Mouse (Mus musculus) hindbrain, embryonic 16.5 days (tissue): ENCODE measurements around the gene Smyd2. TPM values are rescaled to one million over a fixed set of nuclear protein-coding genes. Genes with fewer than 3 reads are reported as not detected.
A peak's percentile ranks its signal among the peaks of the same experiment; 100 is the strongest.

Experiments
- ATAC-seq: fragments of 200-750 bp; cut with Nextera tagmentation; 2 replicates; pipeline ENCODE4 v1.8.0; 2017; ENCODE audit warnings: moderate TSS enrichment, moderate library complexity
- H3K27ac ChIP-seq: fragments of 300-500 bp; sonication (generic); 2 replicates; pipeline ENCODE4 v1.5.1; 2014; ENCODE audit warnings: low read depth, mild to moderate bottlenecking, control low read depth, low read length, moderate library complexity
- H3K27me3 ChIP-seq: fragments of 300-500 bp; sonication (generic); replicated peaks from 2 replicates; pipeline ENCODE4 v1.6.1; 2014; ENCODE audit warnings: low read length; ENCODE audit not compliant: control insufficient read depth, insufficient read depth
- H3K36me3 ChIP-seq: fragments of 300-500 bp; sonication (generic); 2 replicates; pipeline ENCODE4 v1.6.1; 2014; ENCODE audit warnings: mild to moderate bottlenecking, low read length, moderate library complexity, mixed read lengths; ENCODE audit not compliant: control insufficient read depth, insufficient read depth
- H3K4me1 ChIP-seq: fragments of 300-500 bp; sonication (generic); 2 replicates; pipeline ENCODE4 v1.6.1; 2014; ENCODE audit warnings: low read depth, low read length; ENCODE audit not compliant: control insufficient read depth, insufficient read depth
- H3K4me2 ChIP-seq: fragments of 300-500 bp; sonication (generic); 2 replicates; pipeline ENCODE4 v1.6.1; 2014; ENCODE audit warnings: mild to moderate bottlenecking, low read length, control low read depth, moderate library complexity
- H3K4me3 ChIP-seq: fragments of 300-500 bp; sonication (generic); 2 replicates; pipeline ENCODE4 v1.5.1; 2014; ENCODE audit warnings: mild to moderate bottlenecking, low read length, control low read depth, moderate library complexity
- H3K9ac ChIP-seq: fragments of 300-500 bp; sonication (generic); 2 replicates; pipeline ENCODE4 v1.6.1; 2014; ENCODE audit warnings: low read depth, mild to moderate bottlenecking, control low read depth, low read length, moderate library complexity
- H3K9me3 ChIP-seq: fragments of 300-500 bp; sonication (generic); 2 replicates; pipeline ENCODE4 v1.6.1; 2014; ENCODE audit warnings: mild to moderate bottlenecking, low read length, moderate library complexity; ENCODE audit not compliant: control insufficient read depth
- WGBS: fragments of 180-500 bp; shearing (Covaris S2); extraction: QIAGEN DNeasy Blood & Tissue Kit; methylation state at CpG from one replicate; pipeline ENCODE4 v1.1.7; 2014; 5-methylcytosine and 5-hydroxymethylcytosine counted together
- polyA plus RNA-seq: library from polyadenylated mRNA; unstranded; fragments of >200 nt; fragmentation: Nextera tagmentation; extraction: Ambion mirVana; gene quantifications from 2 replicates; pipeline ENCODE4 v1.2.1, GENCODE M21; 2015

The Smyd2 gene
- polyA plus RNA-seq, 1 experiment from 2014 or later = 87.8 TPM

- Histone ChIP-seq H3K9ac (no peak overlapping the region), H3K4me3 (no peak overlapping the region), H3K9me3 (no peaks in the 10 kb centered on the region), H3K27ac (no peak overlapping the region), H3K4me1 (no peaks in the 10 kb centered on the region), H3K4me2 (no peak overlapping the region), H3K36me3 (no peaks in the 10 kb centered on the region), H3K27me3 (no peaks in the 10 kb centered on the region)
- no peak for ATAC-seq
- WGBS = 85% methylated on average over 10 of the region's 10 CpGs
Measured at GRCm38 (mm10) chr1:189936436-189937105, 14.4 kb upstream of the Smyd2 start.

DNA sequence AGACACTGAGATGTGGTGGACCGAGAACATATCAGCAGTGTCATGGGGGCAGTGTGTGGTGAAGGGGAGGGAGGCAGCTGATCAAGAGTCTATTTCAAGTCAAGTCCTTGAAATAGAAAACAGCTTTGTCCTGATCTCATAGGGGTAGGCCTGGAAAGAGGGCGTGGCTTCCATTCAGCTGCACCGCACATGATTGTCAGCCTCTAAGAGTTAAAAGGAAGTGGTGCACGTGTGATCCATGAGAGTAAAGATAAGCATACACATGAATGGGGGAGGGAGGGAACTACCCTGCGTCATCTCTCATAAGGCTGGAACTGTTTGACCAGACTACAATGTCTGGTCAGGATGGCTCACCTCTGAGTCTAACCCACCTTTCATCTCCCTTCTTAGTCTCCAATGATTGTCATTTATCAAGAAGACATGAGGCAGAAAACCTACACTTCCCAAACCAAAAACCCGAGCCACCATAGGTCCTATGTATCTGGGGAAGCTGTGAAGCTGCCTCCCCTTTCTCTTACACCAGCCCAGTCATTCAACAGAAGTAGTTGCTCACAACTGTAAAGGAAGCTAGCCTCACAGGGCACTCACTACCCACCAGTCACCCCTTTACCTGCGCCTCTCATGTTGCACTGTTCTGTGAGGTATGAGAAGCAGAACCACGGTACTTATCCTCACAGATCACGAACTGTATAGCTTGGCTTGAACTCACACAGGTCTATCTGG is 11.5 kb upstream of the Smyd2 start:
- Histone ChIP-seq H3K9ac (no peak overlapping the region), H3K4me3 (no peak overlapping the region), H3K4me1 (no peaks in the 10 kb centered on the region), H3K4me2 (no peak overlapping the region), H3K9me3 (no peaks in the 10 kb centered on the region), H3K36me3 (no peaks in the 10 kb centered on the region), H3K27ac (no peak overlapping the region), H3K27me3 (no peaks in the 10 kb centered on the region)
- 75% methylated on average over 9 of the region's 9 CpGs for WGBS
- ATAC-seq = no peak

DNA sequence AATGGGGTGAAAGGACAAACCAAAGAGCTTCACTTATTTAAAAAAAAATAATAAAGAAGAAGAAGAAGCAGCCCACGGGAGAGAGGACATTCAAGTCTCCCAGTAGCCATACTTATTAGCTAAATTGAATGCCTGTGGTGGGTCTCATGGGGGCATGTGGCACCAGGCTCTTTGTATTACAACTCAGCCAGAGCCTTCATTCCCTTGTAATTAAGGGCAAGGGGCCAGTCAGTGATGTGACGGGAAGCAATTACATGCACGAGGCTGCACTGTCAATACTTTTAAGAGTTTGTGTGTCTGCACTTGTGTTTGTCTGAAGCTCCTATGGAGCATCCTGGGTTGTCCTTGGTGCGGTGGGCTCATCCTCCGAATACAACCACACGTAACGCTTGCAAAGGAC is 10.8 kb upstream of the Smyd2 start:
- H3K36me3 ChIP-seq = no peaks in the 10 kb centered on the region
- H3K4me2 ChIP-seq = no peak overlapping the region
- no peak overlapping the region for H3K4me3 ChIP-seq
- H3K27ac ChIP-seq = no peak overlapping the region
- H3K9ac ChIP-seq = no peak overlapping the region
- no peaks in the 10 kb centered on the region for H3K9me3 ChIP-seq
- no peaks in the 10 kb centered on the region for H3K27me3 ChIP-seq
- ATAC-seq = no peak
- no peaks in the 10 kb centered on the region for H3K4me1 ChIP-seq
- WGBS = 56% methylated on average over 7 of the region's 7 CpGs

- Histone ChIP-seq H3K27me3 (no peaks in the 10 kb centered on the region), H3K27ac (no peak overlapping the region), H3K4me2 (peak overlapping the region; percentile 27), H3K9ac (no peak overlapping the region), H3K4me3 (no peak overlapping the region), H3K9me3 (no peaks in the 10 kb centered on the region), H3K36me3 (no peaks in the 10 kb centered on the region), H3K4me1 (no peaks in the 10 kb centered on the region)
- no peak for ATAC-seq
- WGBS = 38% methylated on average over 12 of the region's 12 CpGs
Measured at GRCm38 (mm10) chr1:189932190-189932589, 10.0 kb upstream of the Smyd2 start.

DNA sequence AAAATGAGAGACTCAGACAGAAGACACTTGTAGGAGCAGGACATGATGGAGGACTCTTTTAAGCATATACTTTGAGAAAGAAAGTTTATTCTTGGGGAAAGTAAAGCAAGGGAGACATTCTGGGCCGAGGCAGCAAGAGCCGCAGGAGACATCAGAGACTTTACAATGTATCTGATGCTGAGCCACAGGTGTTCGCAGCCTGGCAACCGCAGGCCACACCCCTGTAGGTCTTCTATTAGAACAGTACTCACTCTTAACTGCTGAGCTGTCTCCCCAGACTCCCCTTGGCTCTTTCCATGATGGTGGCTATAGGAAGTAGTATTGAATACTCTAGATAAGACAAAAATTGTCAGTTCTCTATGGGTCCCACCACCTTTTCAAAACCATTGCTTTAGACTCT is 7.7 kb upstream of the Smyd2 start:
- Histone ChIP-seq H3K9ac (no peak overlapping the region), H3K9me3 (no peaks in the 10 kb centered on the region), H3K27me3 (no peaks in the 10 kb centered on the region), H3K4me2 (no peak overlapping the region), H3K27ac (no peak overlapping the region), H3K36me3 (no peaks in the 10 kb centered on the region), H3K4me1 (no peaks in the 10 kb centered on the region), H3K4me3 (no peak overlapping the region)
- ATAC-seq = no peak
- 36% methylated on average over 4 of the region's 4 CpGs for WGBS

- Histone ChIP-seq H3K4me1 (peaks cover 3% of the 10 kb centered on the region), H3K9me3 (no peaks in the 10 kb centered on the region), H3K9ac (no peak overlapping the region), H3K27ac (no peak overlapping the region), H3K36me3 (no peaks in the 10 kb centered on the region), H3K4me3 (no peak overlapping the region), H3K27me3 (no peaks in the 10 kb centered on the region), H3K4me2 (no peak overlapping the region)
- 0 out of 2 replicates have a peak, but pooled peaks have one; percentile 34 for ATAC-seq
- WGBS = 4% methylated on average over 6 of the region's 6 CpGs
Measured at GRCm38 (mm10) chr1:189927644-189928043, 5.5 kb upstream of the Smyd2 start.

- H3K36me3 ChIP-seq = no peaks in the 10 kb centered on the region
- ATAC-seq = no peak
Measured at GRCm38 (mm10) chr1:189926279-189926678, 4.1 kb upstream of the Smyd2 start.

DNA sequence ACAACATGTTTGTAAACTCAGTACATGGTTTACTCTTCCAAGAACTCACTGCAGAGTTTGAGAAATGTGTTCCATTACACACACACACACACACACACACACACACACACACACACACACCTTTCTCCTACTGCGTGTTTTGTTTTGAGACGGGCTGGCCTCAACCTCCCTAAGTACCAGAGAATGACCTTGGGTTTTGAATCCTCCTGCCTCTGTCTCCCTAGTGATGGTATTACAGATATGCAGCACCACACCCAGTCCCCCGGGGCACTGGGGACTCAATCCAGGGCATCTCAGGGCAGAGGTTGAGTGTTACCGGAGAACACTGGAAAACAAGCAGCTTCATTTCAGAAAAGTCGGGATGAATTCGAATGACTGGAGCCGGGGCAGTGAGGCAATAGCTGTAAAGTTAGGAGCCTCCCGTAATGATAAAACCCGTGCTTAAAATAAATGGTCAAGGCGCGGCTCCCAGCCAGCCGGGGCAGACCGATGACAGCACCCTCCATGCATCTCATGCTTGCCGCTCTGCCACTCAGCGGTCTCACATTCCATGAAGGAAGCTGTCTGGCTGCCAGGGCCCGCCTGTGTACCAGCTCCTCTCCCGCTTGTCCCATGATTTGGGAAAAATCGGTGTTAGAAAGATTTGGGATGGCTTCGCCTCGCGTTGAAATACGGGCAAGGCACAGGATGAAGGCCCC is 1.9 kb upstream of the Smyd2 start:
- no peak for ATAC-seq
- H3K4me1 ChIP-seq = peaks cover 15% of the 10 kb centered on the region
- no peaks in the 10 kb centered on the region for H3K36me3 ChIP-seq
- no peak overlapping the region for H3K27ac ChIP-seq
- H3K9ac ChIP-seq = no peak overlapping the region
- WGBS = 80% methylated on average over 22 of the region's 22 CpGs
- no peaks in the 10 kb centered on the region for H3K27me3 ChIP-seq
- H3K4me2 ChIP-seq = no peak overlapping the region
- H3K4me3 ChIP-seq = no peak overlapping the region
- H3K9me3 ChIP-seq = no peaks in the 10 kb centered on the region

More at GRCm38 (mm10) chr1:189926279-189926678, 4.1 kb upstream of the Smyd2 start:
- no peak overlapping the region for H3K27ac ChIP-seq
- 69% methylated on average over 8 of the region's 8 CpGs for WGBS
- no peak overlapping the region for H3K9ac ChIP-seq
- H3K9me3 ChIP-seq = no peaks in the 10 kb centered on the region
- peaks cover 6% of the 10 kb centered on the region for H3K4me1 ChIP-seq
- H3K27me3 ChIP-seq = no peaks in the 10 kb centered on the region
- no peak overlapping the region for H3K4me2 ChIP-seq
- no peak overlapping the region for H3K4me3 ChIP-seq

DNA sequence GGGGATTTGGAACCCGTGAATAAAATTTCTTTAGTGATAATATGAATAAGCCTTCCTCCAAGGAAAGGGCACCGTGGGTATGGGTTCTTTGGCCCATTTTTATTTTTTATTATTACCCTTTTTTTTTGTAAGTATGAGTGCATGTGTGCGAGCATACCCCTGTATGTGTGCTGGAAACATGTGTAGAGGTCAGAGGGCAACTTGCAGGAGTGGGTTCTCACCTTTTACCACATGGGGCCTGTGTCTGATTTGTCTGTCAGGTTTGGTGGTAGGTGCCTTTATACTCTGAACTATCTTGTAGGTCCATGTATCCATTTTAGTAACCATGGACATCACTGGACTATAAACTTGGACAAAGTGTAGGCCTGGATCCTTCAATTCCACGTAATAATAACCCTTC is 994 bp upstream of the Smyd2 start:
- Histone ChIP-seq H3K9ac (no peak overlapping the region), H3K36me3 (no peaks in the 10 kb centered on the region), H3K9me3 (no peaks in the 10 kb centered on the region), H3K27me3 (no peaks in the 10 kb centered on the region), H3K4me3 (no peak overlapping the region), H3K27ac (no peak overlapping the region), H3K4me1 (peaks cover 15% of the 10 kb centered on the region), H3K4me2 (no peak overlapping the region)
- no peak for ATAC-seq
- WGBS = 82% methylated on average over 4 of the region's 4 CpGs
